Comparison of ENCODE assay signal across 16 mouse cellular contexts in genomic region chrX:11363890-11364289, GRCm38 (mm10). TPM values are rescaled to one million over a fixed set of nuclear protein-coding genes. Genes with fewer than 3 reads are reported as not detected.
A peak's percentile ranks its signal among the peaks of the same experiment; 100 is the strongest.
DNase-seq lines count a peak whose midpoint lies in the region; ATAC-seq lines count a peak whose summit lies in the region.
"Had no signal": no experiment of that assay in that cellular context is flagged by ENCODE, and none has a peak within 500 bp of the region (broad histone marks: within the 10 kb centered on the region; RNA-seq: fewer than 3 reads in every experiment).

No protein-coding gene starts in this region.

- no peak overlapping the region for H3K27ac ChIP-seq in hindbrain, embryonic 11.5 days (ENCODE audit: low read depth, low read length)
- no peak overlapping the region for H3K27ac ChIP-seq in hindbrain, embryonic 12.5 days
- H3K27ac ChIP-seq in forebrain, embryonic 15.5 days (replicated peaks), result 0 out of 2 replicates have a peak overlapping the region, but pooled peaks have one; percentile 14
- H3K27ac ChIP-seq: embryonic facial prominence, embryonic 12.5 days; liver, embryonic 12.5 days; neural tube, embryonic 15.5 days had no signal

- DNase-seq in hindbrain, embryonic 11.5 days (ENCODE audit: low spot score), result peak; percentile 8
- DNase-seq in ZHBTc4 (ENCODE audit: low read depth, low spot score), result peak; percentile 1
- peak; percentile 37 for DNase-seq in cerebellum, adult 11 months
- no peak for DNase-seq in yolk sac, embryonic 10.5 days (ENCODE audit: low spot score)
- DNase-seq in frontal cortex, adult 2 months (ENCODE audit: extremely low spot score in 1 of 2, low spot score in 1 of 2), result no peak
- DNase-seq: kidney, postnatal 4 days had no signal

- no peak overlapping the region for H3K4me2 ChIP-seq in hindbrain, embryonic 11.5 days (replicated peaks; ENCODE audit: low read depth, low read length)
- no peak overlapping the region for H3K4me2 ChIP-seq in hindbrain, embryonic 12.5 days (replicated peaks)
- no peak overlapping the region for H3K4me2 ChIP-seq in forebrain, embryonic 15.5 days (replicated peaks)
- H3K4me2 ChIP-seq: embryonic facial prominence, embryonic 12.5 days; heart, embryonic 11.5 days; liver, embryonic 12.5 days; neural tube, embryonic 15.5 days had no signal

- no peaks in the 10 kb centered on the region for H3K9me3 ChIP-seq in hindbrain, embryonic 11.5 days (ENCODE audit: control insufficient read depth, low read length)
- no peaks in the 10 kb centered on the region for H3K9me3 ChIP-seq in hindbrain, embryonic 12.5 days (replicated peaks)
- no peaks in the 10 kb centered on the region for H3K9me3 ChIP-seq in forebrain, embryonic 15.5 days
- H3K9me3 ChIP-seq: embryonic facial prominence, embryonic 12.5 days; liver, embryonic 12.5 days; neural tube, embryonic 15.5 days had no signal

- H3K27me3 ChIP-seq in hindbrain, embryonic 11.5 days (ENCODE audit: control insufficient read depth, insufficient read depth, low read length), result no peaks in the 10 kb centered on the region
- H3K27me3 ChIP-seq in hindbrain, embryonic 12.5 days, result peaks cover 17% of the 10 kb centered on the region
- no peaks in the 10 kb centered on the region for H3K27me3 ChIP-seq in forebrain, embryonic 15.5 days
- H3K27me3 ChIP-seq: embryonic facial prominence, embryonic 12.5 days; liver, embryonic 12.5 days had no signal

- no peaks in the 10 kb centered on the region for H3K36me3 ChIP-seq in hindbrain, embryonic 11.5 days (ENCODE audit: control insufficient read depth, insufficient read depth, low read length)
- H3K36me3 ChIP-seq in hindbrain, embryonic 12.5 days, result no peaks in the 10 kb centered on the region
- no peaks in the 10 kb centered on the region for H3K36me3 ChIP-seq in forebrain, embryonic 15.5 days
- H3K36me3 ChIP-seq: embryonic facial prominence, embryonic 12.5 days; liver, embryonic 12.5 days; neural tube, embryonic 15.5 days had no signal

- no peak overlapping the region for H3K4me3 ChIP-seq in hindbrain, embryonic 11.5 days (ENCODE audit: low read depth, low read length)
- no peak overlapping the region for H3K4me3 ChIP-seq in hindbrain, embryonic 12.5 days
- no peak overlapping the region for H3K4me3 ChIP-seq in forebrain, embryonic 15.5 days
- H3K4me3 ChIP-seq: embryonic facial prominence, embryonic 12.5 days; liver, embryonic 12.5 days; neural tube, embryonic 15.5 days had no signal

- no peak for ATAC-seq in hindbrain, embryonic 11.5 days (ENCODE audit: low FRiP score)
- no peak for ATAC-seq in hindbrain, embryonic 12.5 days (ENCODE audit: low FRiP score)
- peak; percentile 85 for ATAC-seq in forebrain, embryonic 15.5 days (replicated peaks)
- no peak for ATAC-seq in megakaryocyte progenitor cell, adult 5-6 weeks (replicated peaks; ENCODE audit: poor library complexity)
- ATAC-seq: inflammation-experienced regulatory T-cells, adult 6 months; liver, embryonic 12.5 days had no signal

- no peaks in the 10 kb centered on the region for H3K4me1 ChIP-seq in hindbrain, embryonic 11.5 days (replicated peaks; ENCODE audit: control insufficient read depth, insufficient read depth, low read length)
- peaks cover 4% of the 10 kb centered on the region; the same call in 1 of the 2 replicates for H3K4me1 ChIP-seq in hindbrain, embryonic 12.5 days
- peaks cover 9% of the 10 kb centered on the region for H3K4me1 ChIP-seq in forebrain, embryonic 15.5 days
- H3K4me1 ChIP-seq: liver, embryonic 12.5 days; neural tube, embryonic 15.5 days had no signal

- 57% methylated on average over 6 of the region's 6 CpGs for WGBS in hindbrain, embryonic 11.5 days
- 48% methylated on average over 6 of the region's 6 CpGs for WGBS in hindbrain, embryonic 12.5 days
- WGBS in forebrain, embryonic 15.5 days, result 32% methylated on average over 6 of the region's 6 CpGs

- H3K9ac ChIP-seq in hindbrain, embryonic 11.5 days (ENCODE audit: low read depth, low read length), result no peak overlapping the region
- H3K9ac ChIP-seq in hindbrain, embryonic 12.5 days, result no peak overlapping the region
- no peak overlapping the region for H3K9ac ChIP-seq in forebrain, embryonic 15.5 days (replicated peaks)
- H3K9ac ChIP-seq: embryonic facial prominence, embryonic 12.5 days; liver, embryonic 12.5 days; neural tube, embryonic 15.5 days had no signal

RNA-seq across cellular contexts. Expression of gene H2al1j, which starts 36.3 kb away (rescaled TPM):
- not detected in 2 replicates for polyA plus RNA-seq in hindbrain, embryonic 11.5 days (2014; fragmentation: Nextera tagmentation; extraction: Ambion mirVana)
- not detected in 2 replicates for polyA plus RNA-seq in hindbrain, embryonic 12.5 days (2016; fragmentation: Nextera tagmentation; extraction: Ambion mirVana)
- polyA plus RNA-seq in forebrain, embryonic 15.5 days (2015; fragmentation: Nextera tagmentation; extraction: Ambion mirVana), result not detected in 2 replicates
- not detected in 2 replicates for polyA plus RNA-seq in frontal cortex, adult 2 months (2012; rRNA removed)
- total RNA-seq in megakaryocyte progenitor cell, adult 5-6 weeks (2015), result not detected in 2 replicates
- not detected in 2 replicates for total RNA-seq in megakaryocyte progenitor cell, adult 5-6 weeks (2017)
- total RNA-seq: left cerebral cortex, adult 8-10 months; megakaryocyte-erythroid progenitor cell, adult 5-6 weeks had no signal
- polyA plus RNA-seq: embryonic facial prominence, embryonic 12.5 days; heart, embryonic 11.5 days; inflammation-experienced regulatory T-cells, adult 6 months; liver, embryonic 12.5 days; neural tube, embryonic 15.5 days had no signal

RNA-seq across cellular contexts. Expression of gene H2al1i, which starts 39.4 kb away (rescaled TPM):
- not detected in 2 replicates for polyA plus RNA-seq in hindbrain, embryonic 11.5 days (2014; fragmentation: Nextera tagmentation; extraction: Ambion mirVana)
- not detected in 2 replicates for polyA plus RNA-seq in hindbrain, embryonic 12.5 days (2016; fragmentation: Nextera tagmentation; extraction: Ambion mirVana)
- not detected in 2 replicates for polyA plus RNA-seq in forebrain, embryonic 15.5 days (2015; fragmentation: Nextera tagmentation; extraction: Ambion mirVana)
- not detected in 2 replicates for polyA plus RNA-seq in frontal cortex, adult 2 months (2012; rRNA removed)
- total RNA-seq in megakaryocyte progenitor cell, adult 5-6 weeks (2015), result not detected in 2 replicates
- total RNA-seq in megakaryocyte progenitor cell, adult 5-6 weeks (2017), result not detected in 2 replicates
- total RNA-seq: left cerebral cortex, adult 8-10 months; megakaryocyte-erythroid progenitor cell, adult 5-6 weeks had no signal
- polyA plus RNA-seq: embryonic facial prominence, embryonic 12.5 days; heart, embryonic 11.5 days; inflammation-experienced regulatory T-cells, adult 6 months; liver, embryonic 12.5 days; neural tube, embryonic 15.5 days had no signal

RNA-seq across cellular contexts. Expression of gene H2al1h, which starts 42.6 kb away (rescaled TPM):
- not detected in 2 replicates for polyA plus RNA-seq in hindbrain, embryonic 11.5 days (2014; fragmentation: Nextera tagmentation; extraction: Ambion mirVana)
- not detected in 2 replicates for polyA plus RNA-seq in hindbrain, embryonic 12.5 days (2016; fragmentation: Nextera tagmentation; extraction: Ambion mirVana)
- not detected in 2 replicates for polyA plus RNA-seq in forebrain, embryonic 15.5 days (2015; fragmentation: Nextera tagmentation; extraction: Ambion mirVana)
- not detected in 2 replicates for polyA plus RNA-seq in frontal cortex, adult 2 months (2012; rRNA removed)
- total RNA-seq in megakaryocyte progenitor cell, adult 5-6 weeks (2015), result not detected in 2 replicates
- total RNA-seq in megakaryocyte progenitor cell, adult 5-6 weeks (2017), result not detected in 2 replicates
- total RNA-seq: left cerebral cortex, adult 8-10 months; megakaryocyte-erythroid progenitor cell, adult 5-6 weeks had no signal
- polyA plus RNA-seq: embryonic facial prominence, embryonic 12.5 days; heart, embryonic 11.5 days; inflammation-experienced regulatory T-cells, adult 6 months; liver, embryonic 12.5 days; neural tube, embryonic 15.5 days had no signal

RNA-seq across cellular contexts. Expression of gene H2al1g, which starts 45.8 kb away (rescaled TPM):
- not detected in 2 replicates for polyA plus RNA-seq in hindbrain, embryonic 11.5 days (2014; fragmentation: Nextera tagmentation; extraction: Ambion mirVana)
- polyA plus RNA-seq in hindbrain, embryonic 12.5 days (2016; fragmentation: Nextera tagmentation; extraction: Ambion mirVana), result not detected in 2 replicates
- polyA plus RNA-seq in forebrain, embryonic 15.5 days (2015; fragmentation: Nextera tagmentation; extraction: Ambion mirVana), result not detected in 2 replicates
- polyA plus RNA-seq in frontal cortex, adult 2 months (2012; rRNA removed), result not detected in 2 replicates
- not detected in 2 replicates for total RNA-seq in megakaryocyte progenitor cell, adult 5-6 weeks (2015)
- not detected in 2 replicates for total RNA-seq in megakaryocyte progenitor cell, adult 5-6 weeks (2017)
- total RNA-seq: left cerebral cortex, adult 8-10 months; megakaryocyte-erythroid progenitor cell, adult 5-6 weeks had no signal
- polyA plus RNA-seq: embryonic facial prominence, embryonic 12.5 days; heart, embryonic 11.5 days; inflammation-experienced regulatory T-cells, adult 6 months; liver, embryonic 12.5 days; neural tube, embryonic 15.5 days had no signal

RNA-seq across cellular contexts. Expression of gene H2al1f, which starts 48.9 kb away (rescaled TPM):
- polyA plus RNA-seq in hindbrain, embryonic 11.5 days (2014; fragmentation: Nextera tagmentation; extraction: Ambion mirVana), result not detected in 2 replicates
- not detected in 2 replicates for polyA plus RNA-seq in hindbrain, embryonic 12.5 days (2016; fragmentation: Nextera tagmentation; extraction: Ambion mirVana)
- polyA plus RNA-seq in forebrain, embryonic 15.5 days (2015; fragmentation: Nextera tagmentation; extraction: Ambion mirVana), result not detected in 2 replicates
- not detected in 2 replicates for polyA plus RNA-seq in frontal cortex, adult 2 months (2012; rRNA removed)
- total RNA-seq in megakaryocyte progenitor cell, adult 5-6 weeks (2015), result not detected in 2 replicates
- not detected in 2 replicates for total RNA-seq in megakaryocyte progenitor cell, adult 5-6 weeks (2017)
- total RNA-seq: left cerebral cortex, adult 8-10 months; megakaryocyte-erythroid progenitor cell, adult 5-6 weeks had no signal
- polyA plus RNA-seq: embryonic facial prominence, embryonic 12.5 days; heart, embryonic 11.5 days; inflammation-experienced regulatory T-cells, adult 6 months; liver, embryonic 12.5 days; neural tube, embryonic 15.5 days had no signal

Comparison
In these comparisons a context has a peak if more than half of its experiments do, and no peak if none do; other contexts are left out.
1. DNase-seq: peak in hindbrain, embryonic 11.5 days (single experiment), ZHBTc4 (single experiment) and cerebellum, adult 11 months (single experiment); none in yolk sac, embryonic 10.5 days (single experiment) and frontal cortex, adult 2 months (0 of 2).